Mouse (Mus musculus) lung, postnatal 0 days (tissue): ENCODE measurements around the gene Fabp1. TPM values are rescaled to one million over a fixed set of nuclear protein-coding genes. Genes with fewer than 3 reads are reported as not detected.
A peak's percentile ranks its signal among the peaks of the same experiment; 100 is the strongest.

Experiments
- ATAC-seq: fragments of 200-750 bp; cut with Nextera tagmentation; 2 replicates; pipeline ENCODE4 v1.8.0; 2017; ENCODE audit warnings: moderate library complexity
- DNase-seq: peaks from one replicate; pipeline ENCODE4 v3.0.0-alpha.2; 2016; ENCODE audit warnings: low spot score
- H3K27ac ChIP-seq: fragments of 300-500 bp; sonication (generic); 2 replicates; pipeline ENCODE4 v1.5.1; 2014; ENCODE audit warnings: antibody characterized with exemption, mild to moderate bottlenecking, low read length, mixed read lengths
- H3K27me3 ChIP-seq: fragments of 300-500 bp; sonication (generic); replicated peaks from 2 replicates; pipeline ENCODE4 v1.6.1; 2014; ENCODE audit warnings: low read length, mixed read lengths; ENCODE audit not compliant: insufficient read depth
- H3K36me3 ChIP-seq: fragments of 300-500 bp; sonication (generic); 2 replicates; pipeline ENCODE4 v1.6.1; 2014; ENCODE audit warnings: low read length, mixed read lengths; ENCODE audit not compliant: insufficient read depth
- H3K4me1 ChIP-seq: fragments of 300-500 bp; sonication (generic); 2 replicates; pipeline ENCODE4 v1.6.1; 2014; ENCODE audit warnings: antibody characterized with exemption, low read depth, low read length, mixed read lengths; ENCODE audit not compliant: insufficient read depth
- H3K4me2 ChIP-seq: fragments of 300-500 bp; sonication (generic); replicated peaks from 2 replicates; pipeline ENCODE4 v1.6.1; 2014; ENCODE audit warnings: low read depth, mild to moderate bottlenecking, low read length, moderate library complexity, mixed read lengths
- H3K4me3 ChIP-seq: fragments of 300-500 bp; sonication (generic); 2 replicates; pipeline ENCODE4 v1.5.1; 2014; ENCODE audit warnings: low read depth, low read length
- H3K9ac ChIP-seq: fragments of 300-500 bp; sonication (generic); replicated peaks from 2 replicates; pipeline ENCODE4 v1.6.1; 2014; ENCODE audit warnings: low read depth, mild to moderate bottlenecking
- H3K9me3 ChIP-seq: fragments of 300-500 bp; sonication (generic); 2 replicates; pipeline ENCODE4 v1.6.1; 2016; ENCODE audit warnings: low read length, mixed read lengths
- CTCF ChIP-seq: IDR thresholded peaks from 2 replicates; pipeline ENCODE4 v1.5.1; 2016; ENCODE audit warnings: antibody characterized with exemption, mild to moderate bottlenecking
- EP300 ChIP-seq: IDR thresholded peaks from 2 replicates; pipeline ENCODE4 v1.6.1; 2016; ENCODE audit warnings: antibody characterized with exemption, mild to moderate bottlenecking, control low read depth
- WGBS: fragments of 180-500 bp; shearing (Covaris S2); extraction: QIAGEN DNeasy Blood & Tissue Kit; methylation state at CpG from one replicate; pipeline ENCODE4 v1.1.7; 2014; 5-methylcytosine and 5-hydroxymethylcytosine counted together
- polyA plus RNA-seq: library from polyadenylated mRNA; unstranded; fragments of >200 nt; fragmentation: Nextera tagmentation; extraction: Ambion mirVana; gene quantifications from 2 replicates; pipeline ENCODE4 v1.2.1, GENCODE M21; 2015

Fabp1 gene
- polyA plus RNA-seq = 0.36 and 1.2 TPM in 2 replicates

DNA sequence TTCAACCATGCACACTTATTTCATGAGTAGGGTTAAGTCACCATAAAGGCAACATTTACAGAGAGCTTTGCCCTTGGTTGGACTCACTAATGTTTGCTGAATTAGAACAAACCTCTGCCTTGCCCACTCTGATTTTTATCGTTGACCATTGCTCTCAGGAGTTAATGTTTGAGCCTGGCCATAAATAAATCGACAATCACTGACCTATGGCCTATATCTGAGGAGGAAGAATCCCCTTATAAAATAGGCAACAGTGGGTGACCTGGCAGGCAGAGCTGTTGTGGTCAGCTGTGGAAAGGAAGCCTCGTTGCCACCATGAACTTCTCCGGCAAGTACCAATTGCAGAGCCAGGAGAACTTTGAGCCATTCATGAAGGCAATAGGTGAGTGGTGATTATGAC lies at the start of gene Fabp1:
Gene Fabp1, plus strand, starts transcription at position 216 of the 400 bp plus-strand sequence.
- Histone ChIP-seq H3K36me3 (no peaks in the 10 kb centered on the region), H3K27ac (no peak within 1 kb of the TSS), H3K9ac (no peak within 1 kb of the TSS), H3K4me3 (no peak within 1 kb of the TSS), H3K4me1 (no peaks in the 10 kb centered on the region), H3K27me3 (no peaks in the 10 kb centered on the region), H3K4me2 (no peak within 1 kb of the TSS), H3K9me3 (no peaks in the 10 kb centered on the region)
- ATAC-seq = no peak
- no peak for DNase-seq
- TF ChIP-seq EP300 (no peak), CTCF (no peak)
- 71% methylated on average over 4 of the region's 4 CpGs for WGBS

DNA sequence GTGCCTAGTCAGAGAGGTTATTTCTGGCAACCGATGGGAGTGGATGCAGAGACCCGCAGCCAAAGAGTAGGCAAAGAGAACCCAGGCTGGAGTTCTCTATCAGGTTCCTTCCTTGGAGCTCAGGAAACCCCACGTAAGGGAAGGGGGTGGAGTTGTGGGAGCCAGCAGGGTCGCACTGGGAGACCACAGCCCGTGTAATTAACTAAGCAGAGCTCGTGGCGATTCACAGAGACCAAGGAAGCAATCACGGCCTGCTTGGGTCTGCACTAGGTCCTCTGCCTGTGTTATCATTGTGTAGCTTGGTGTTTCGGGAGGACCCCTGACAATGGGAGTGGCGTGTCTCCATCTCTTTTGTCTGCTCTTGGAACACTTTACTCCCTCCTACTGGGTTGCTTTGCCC lies 48.5 kb upstream of the Fabp1 start:
- Histone ChIP-seq H3K27me3 (no peaks in the 10 kb centered on the region), H3K4me2 (no peak overlapping the region), H3K4me1 (no peaks in the 10 kb centered on the region), H3K4me3 (no peak overlapping the region), H3K9me3 (no peaks in the 10 kb centered on the region), H3K9ac (no peak overlapping the region), H3K36me3 (no peaks in the 10 kb centered on the region), H3K27ac (no peak overlapping the region)
- ATAC-seq (no peak), DNase-seq (no peak)
- TF ChIP-seq CTCF = no peak
- TF ChIP-seq EP300 = no peak
- 55% methylated on average over 10 of the region's 10 CpGs for WGBS

DNA sequence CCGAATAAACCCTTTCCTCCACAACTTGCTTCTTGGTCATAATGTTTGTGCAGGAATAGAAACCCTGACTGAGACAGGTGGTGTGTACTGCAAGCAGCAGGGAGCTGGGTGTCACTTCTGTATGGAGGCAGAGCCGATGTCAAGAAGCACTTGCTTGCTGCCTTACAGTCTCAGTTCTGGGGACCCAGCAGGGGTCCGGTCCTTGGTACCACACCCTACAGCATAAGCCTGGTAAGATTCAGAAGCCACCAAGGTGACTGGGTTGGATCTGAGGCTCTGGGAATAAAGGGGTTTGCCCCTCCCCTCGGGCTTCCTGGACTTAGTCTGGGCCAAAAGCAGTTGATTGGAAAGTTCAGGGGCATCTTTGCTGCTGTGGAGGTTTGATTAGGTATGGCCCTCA lies 46.1 kb upstream of the Fabp1 start:
- WGBS = 75% methylated on average over 4 of the region's 4 CpGs
- TF ChIP-seq CTCF = no peak
- no peak for TF ChIP-seq EP300
- Histone ChIP-seq H3K27ac (no peak overlapping the region), H3K27me3 (no peaks in the 10 kb centered on the region), H3K36me3 (no peaks in the 10 kb centered on the region), H3K4me2 (no peak overlapping the region), H3K9me3 (no peaks in the 10 kb centered on the region), H3K4me3 (no peak overlapping the region), H3K4me1 (no peaks in the 10 kb centered on the region), H3K9ac (no peak overlapping the region)
- ATAC-seq (no peak), DNase-seq (no peak)

DNA sequence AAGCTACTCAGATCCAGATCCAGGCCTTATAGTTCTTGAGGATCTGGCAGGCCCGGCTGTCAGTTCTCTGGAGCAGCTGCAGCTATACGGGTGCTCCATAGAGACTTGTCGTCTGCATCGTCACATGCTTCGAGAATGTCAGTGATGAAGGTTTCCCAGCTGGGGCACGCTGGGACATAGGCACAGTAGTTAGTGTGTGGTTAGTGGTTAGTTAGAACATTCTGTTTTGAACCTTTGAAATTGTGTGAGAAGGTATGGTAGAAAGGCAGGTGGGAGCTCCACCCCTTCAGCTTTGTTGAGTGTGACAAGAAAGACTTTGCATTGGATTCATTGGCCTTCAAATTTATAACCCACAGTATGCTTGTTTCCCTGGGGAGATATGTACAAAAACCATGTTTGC lies 44.8 kb upstream of the Fabp1 start:
- no peak overlapping the region for H3K27ac ChIP-seq
- WGBS = 69% methylated on average over 6 of the region's 6 CpGs
- no peaks in the 10 kb centered on the region for H3K4me1 ChIP-seq
- no peak for TF ChIP-seq EP300
- TF ChIP-seq CTCF = no peak
- no peak overlapping the region for H3K9ac ChIP-seq
- H3K4me2 ChIP-seq = no peak overlapping the region
- no peaks in the 10 kb centered on the region for H3K27me3 ChIP-seq
- no peaks in the 10 kb centered on the region for H3K9me3 ChIP-seq
- no peaks in the 10 kb centered on the region for H3K36me3 ChIP-seq
- DNase-seq (no peak), ATAC-seq (no peak)
- no peak overlapping the region for H3K4me3 ChIP-seq

DNA sequence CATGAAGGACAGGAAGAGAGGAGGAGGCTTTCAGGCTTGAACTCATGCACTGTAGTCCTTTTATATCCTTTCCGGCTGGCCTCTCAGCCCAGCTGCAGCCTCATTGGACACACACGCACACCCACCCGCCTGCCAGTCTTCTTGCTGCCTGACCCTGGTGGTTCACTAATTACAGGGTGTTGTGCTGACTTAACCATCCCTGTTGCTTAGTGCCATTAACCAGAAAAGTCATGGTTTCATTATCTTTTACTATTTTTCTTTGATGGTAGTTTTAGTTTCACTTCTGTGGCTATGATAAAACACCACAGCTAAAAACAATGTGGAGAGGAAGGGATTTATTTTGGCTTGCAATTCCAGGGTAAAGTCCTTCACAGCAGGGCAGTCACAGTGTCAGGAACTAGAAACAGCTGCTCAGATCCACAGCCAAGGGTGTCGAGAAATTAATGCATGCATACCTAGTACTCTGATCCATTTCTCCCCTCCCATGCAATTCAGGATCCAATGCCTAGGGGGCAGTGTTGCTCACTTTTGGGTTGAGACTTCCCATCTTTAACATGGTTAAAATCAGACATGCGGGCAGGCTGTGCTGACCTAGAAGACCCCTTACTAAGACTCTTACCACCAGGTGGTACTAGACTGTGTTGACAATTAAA lies 42.8 kb upstream of the Fabp1 start:
- DNase-seq = no peak
- WGBS = 73% methylated on average over 5 of the region's 5 CpGs

DNA sequence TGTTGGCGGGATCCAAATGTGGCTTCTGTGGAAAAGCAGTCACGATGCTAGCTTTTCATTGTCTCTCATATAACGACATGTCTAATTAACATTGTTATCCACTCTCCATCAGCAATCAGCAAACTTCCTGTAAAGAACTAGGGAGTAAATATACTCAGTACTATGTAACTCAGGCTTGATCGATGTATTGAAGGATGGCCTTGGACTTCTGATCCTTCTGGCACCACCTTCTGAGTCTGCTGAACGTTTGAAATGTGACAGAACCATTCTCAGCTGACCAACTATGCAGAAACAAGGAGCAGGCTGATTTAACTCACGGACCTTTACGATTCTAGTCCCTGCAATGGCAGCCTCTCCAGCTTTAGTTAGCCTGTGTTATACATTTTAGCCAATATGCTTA lies 38.3 kb upstream of the Fabp1 start:
- DNase-seq (no peak), ATAC-seq (no peak)
- Histone ChIP-seq H3K27ac (no peak overlapping the region), H3K4me1 (no peaks in the 10 kb centered on the region), H3K4me3 (no peak overlapping the region), H3K4me2 (no peak overlapping the region), H3K27me3 (no peaks in the 10 kb centered on the region), H3K9me3 (no peaks in the 10 kb centered on the region), H3K36me3 (no peaks in the 10 kb centered on the region), H3K9ac (no peak overlapping the region)
- TF ChIP-seq EP300 (no peak), CTCF (no peak)
- 71% methylated on average over 7 of the region's 7 CpGs for WGBS

More for the DNA sequence above, 42.8 kb upstream of the Fabp1 start:
- Histone ChIP-seq H3K4me2 (no peak overlapping the region), H3K9me3 (no peaks in the 10 kb centered on the region), H3K4me3 (no peak overlapping the region), H3K27me3 (no peaks in the 10 kb centered on the region), H3K4me1 (no peaks in the 10 kb centered on the region), H3K27ac (no peak overlapping the region), H3K36me3 (no peaks in the 10 kb centered on the region), H3K9ac (no peak overlapping the region)
- peak; percentile 61 for TF ChIP-seq CTCF
- no peak for TF ChIP-seq EP300
- no peak for ATAC-seq

- no peak for ATAC-seq
- Histone ChIP-seq H3K36me3 (no peaks in the 10 kb centered on the region), H3K9me3 (no peaks in the 10 kb centered on the region), H3K4me1 (no peaks in the 10 kb centered on the region), H3K4me2 (no peak overlapping the region), H3K27ac (no peak overlapping the region), H3K9ac (no peak overlapping the region), H3K4me3 (no peak overlapping the region), H3K27me3 (no peaks in the 10 kb centered on the region)
- DNase-seq = peak; percentile 25
- TF ChIP-seq CTCF = peak; percentile 51
- no peak for TF ChIP-seq EP300
- WGBS = 41% methylated on average over 4 of the region's 4 CpGs
These were observed 37.4 kb upstream of the Fabp1 start for GRCm38 (mm10) chr6:71162269-71162668.
